Mouse (Mus musculus) heart, postnatal 0 days (tissue): ENCODE measurements around the gene Noc4l. TPM values are rescaled to one million over a fixed set of nuclear protein-coding genes. Genes with fewer than 3 reads are reported as not detected.

Experiments used
- ATAC-seq: fragments of 200-750 bp; cut with Nextera tagmentation; 2 replicates; pipeline ENCODE4 v1.8.0; 2017; ENCODE audit warnings: low read depth, moderate number of reproducible peaks, moderate library complexity; ENCODE audit not compliant: insufficient read depth
- DNase-seq: peaks from one replicate; pipeline ENCODE4 v3.0.0-alpha.2; 2016; ENCODE audit warnings: low spot score
- H3K27ac ChIP-seq: fragments of 300-500 bp; sonication (generic); 2 replicates; pipeline ENCODE4 v1.5.1; 2014; ENCODE audit warnings: low read depth, mild to moderate bottlenecking
- H3K27me3 ChIP-seq: fragments of 300-500 bp; sonication (generic); 2 replicates; pipeline ENCODE4 v1.6.1; 2014; ENCODE audit warnings: low read length, mixed read lengths; ENCODE audit not compliant: control insufficient read depth, insufficient read depth
- H3K36me3 ChIP-seq: fragments of 300-500 bp; sonication (generic); replicated peaks from 2 replicates; pipeline ENCODE4 v1.6.1; 2014; ENCODE audit warnings: low read length, mixed read lengths; ENCODE audit not compliant: control insufficient read depth, insufficient read depth
- H3K4me1 ChIP-seq: fragments of 300-500 bp; sonication (generic); 2 replicates; pipeline ENCODE4 v1.6.1; 2014; ENCODE audit warnings: antibody characterized with exemption; ENCODE audit not compliant: control insufficient read depth, insufficient read depth
- H3K4me2 ChIP-seq: fragments of 300-500 bp; sonication (generic); 2 replicates; pipeline ENCODE4 v1.6.1; 2014; ENCODE audit warnings: low read depth, mild to moderate bottlenecking, low read length, moderate library complexity
- H3K4me3 ChIP-seq: fragments of 300-500 bp; sonication (generic); 2 replicates; pipeline ENCODE4 v1.5.1; 2014; ENCODE audit warnings: low read depth, low read length
- H3K9ac ChIP-seq: fragments of 300-500 bp; sonication (generic); replicated peaks from 2 replicates; pipeline ENCODE4 v1.6.1; 2014; ENCODE audit warnings: low read depth, low read length, mixed read lengths
- H3K9me3 ChIP-seq: fragments of 300-500 bp; sonication (generic); replicated peaks from 2 replicates; pipeline ENCODE4 v1.6.1; 2016; ENCODE audit warnings: low read length; ENCODE audit not compliant: control insufficient read depth
- CTCF ChIP-seq: IDR thresholded peaks from 2 replicates; pipeline ENCODE4 v1.5.1; 2016; ENCODE audit warnings: antibody characterized with exemption, control low read depth, low read depth
- EP300 ChIP-seq: IDR thresholded peaks from 2 replicates; pipeline ENCODE4 v1.6.1; 2016; ENCODE audit warnings: antibody characterized with exemption, low read depth
- WGBS: fragments of 180-500 bp; shearing (Covaris S2); extraction: QIAGEN DNeasy Blood & Tissue Kit; methylation state at CpG from one replicate; pipeline ENCODE4 v1.1.7; 2014; 5-methylcytosine and 5-hydroxymethylcytosine counted together
- microRNA-seq: library from miRNA; unstranded; fragments of <30 nt; microRNA quantifications from one replicate; pipeline ENCODE4, GENCODE M21; 2016
- polyA plus RNA-seq: library from polyadenylated mRNA; unstranded; fragments of >200 nt; fragmentation: Nextera tagmentation; extraction: Ambion mirVana; gene quantifications from 2 replicates; pipeline ENCODE4 v1.2.1, GENCODE M21; 2015
- total RNA-seq: library from RNA; depleted of rRNA; stranded (reverse); fragments of >200 nt; gene quantifications from 2 replicates; pipeline ENCODE4 v1.2.3, GENCODE M21; 2014; ENCODE audit warnings: low replicate concordance; rRNA removed

The Noc4l gene
- total and polyA plus RNA-seq, 2 experiments from 2014 or later: 7.6 to 19.0 TPM

DNA sequence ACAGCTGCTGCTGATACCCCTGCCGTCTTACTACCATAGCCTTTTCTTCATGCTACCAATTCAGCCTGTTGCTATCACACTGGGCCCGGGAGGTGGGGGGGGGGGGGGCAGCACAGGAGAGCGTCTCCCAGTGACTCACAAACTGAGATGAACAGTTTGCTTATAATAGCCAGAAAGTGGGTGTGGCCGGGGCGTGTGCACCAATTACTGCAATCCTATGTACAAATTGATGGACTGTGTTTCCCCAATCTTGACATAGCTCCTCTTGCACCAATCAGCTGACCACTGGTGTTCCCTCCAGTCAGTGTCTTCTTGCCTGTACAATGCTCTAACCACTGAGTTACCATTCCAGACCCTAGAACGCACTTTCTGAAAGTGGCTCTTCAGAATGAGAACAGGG, 44.9 kb downstream of the Noc4l start:
- no peak overlapping the region for H3K27ac ChIP-seq
- H3K4me3 ChIP-seq: no peak overlapping the region
- no peaks in the 10 kb centered on the region for H3K27me3 ChIP-seq
- no peak for TF ChIP-seq CTCF
- no peak for TF ChIP-seq EP300
- no peak overlapping the region for H3K4me2 ChIP-seq
- H3K9me3 ChIP-seq: no peaks in the 10 kb centered on the region
- ATAC-seq: no peak
- DNase-seq: no peak
- no peaks in the 10 kb centered on the region for H3K4me1 ChIP-seq
- H3K9ac ChIP-seq: no peak overlapping the region
- H3K36me3 ChIP-seq: no peaks in the 10 kb centered on the region
- WGBS: 66% methylated on average over 6 of the region's 6 CpGs

DNA sequence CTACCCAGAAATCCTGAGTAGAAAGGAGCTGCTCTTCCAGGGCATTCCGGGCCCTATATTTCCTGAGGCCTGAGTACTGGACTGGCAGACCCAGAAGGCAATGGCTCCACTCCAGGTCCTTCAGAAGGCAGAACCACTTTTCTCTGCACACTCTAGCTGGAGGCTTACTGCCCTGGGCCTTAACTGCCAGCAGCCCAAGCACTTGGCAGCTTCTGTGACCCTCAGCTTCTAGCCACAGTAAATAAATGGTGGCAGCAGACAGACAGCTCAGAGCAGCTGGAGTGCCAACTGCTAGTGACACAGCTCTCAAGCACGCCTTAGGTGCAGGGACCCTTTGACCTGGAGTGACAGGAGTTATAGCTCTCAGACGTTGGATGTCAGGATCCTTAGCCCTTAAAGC, 45.5 kb downstream of the Noc4l start:
- DNase-seq (no peak), ATAC-seq (no peak)
- no peaks in the 10 kb centered on the region for H3K36me3 ChIP-seq
- WGBS: 57% methylated on average over 3 of the region's 3 CpGs
- no peaks in the 10 kb centered on the region for H3K27me3 ChIP-seq
- no peak overlapping the region for H3K27ac ChIP-seq
- no peak overlapping the region for H3K4me3 ChIP-seq
- TF ChIP-seq CTCF (no peak), EP300 (no peak)
- H3K9ac ChIP-seq: no peak overlapping the region
- no peaks in the 10 kb centered on the region for H3K9me3 ChIP-seq
- H3K4me1 ChIP-seq: no peaks in the 10 kb centered on the region
- H3K4me2 ChIP-seq: no peak overlapping the region

DNA sequence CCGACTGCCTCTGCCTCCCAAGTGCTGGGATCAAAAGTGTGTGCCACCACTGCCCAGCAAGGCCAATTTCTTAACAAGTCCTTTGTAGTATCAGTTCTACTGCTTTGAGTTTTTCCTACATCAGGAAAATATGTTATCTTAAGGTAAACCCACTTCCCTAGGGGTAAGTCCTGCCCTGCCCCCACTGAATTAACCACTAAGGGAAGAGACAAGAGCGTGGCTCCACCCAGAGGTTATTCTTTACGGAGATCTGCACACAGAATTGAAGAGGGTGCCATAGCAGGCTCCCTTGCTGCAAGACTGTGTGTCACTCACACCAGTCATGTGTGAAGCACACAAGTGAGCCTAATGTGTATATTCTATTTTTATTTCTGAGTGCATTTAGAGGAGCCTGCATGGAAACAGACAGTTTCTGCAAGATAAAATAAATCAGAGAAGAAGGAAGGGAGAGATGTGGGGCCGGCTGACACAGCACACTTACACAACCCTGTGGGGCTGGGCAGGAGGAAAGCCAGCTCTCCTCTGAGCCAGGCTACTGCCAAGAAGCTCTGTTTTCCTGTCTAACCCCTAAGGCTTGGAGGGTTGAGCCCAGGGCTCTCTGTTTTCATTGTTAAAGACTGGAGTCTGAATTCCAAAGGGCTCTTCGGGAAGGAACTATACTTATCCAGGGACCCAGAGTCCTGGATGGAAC, 47.5 kb downstream of the Noc4l start:
- Histone ChIP-seq H3K27ac (no peak overlapping the region), H3K9ac (no peak overlapping the region), H3K27me3 (0 out of 2 replicates have a peak, but pooled peaks cover 3% of the 10 kb centered on the region), H3K4me3 (no peak overlapping the region), H3K36me3 (no peaks in the 10 kb centered on the region), H3K4me2 (no peak overlapping the region), H3K9me3 (no peaks in the 10 kb centered on the region), H3K4me1 (no peaks in the 10 kb centered on the region)
- no peak for ATAC-seq
- no peak for DNase-seq
- TF ChIP-seq CTCF (no peak), EP300 (no peak)
- WGBS: 41% methylated on average over 5 of the region's 5 CpGs

- no peak for TF ChIP-seq CTCF
- no peak for TF ChIP-seq EP300
- Histone ChIP-seq H3K36me3 (no peaks in the 10 kb centered on the region), H3K27me3 (0 out of 2 replicates have a peak, but pooled peaks cover 6% of the 10 kb centered on the region), H3K9me3 (no peaks in the 10 kb centered on the region), H3K27ac (no peak overlapping the region), H3K4me1 (no peaks in the 10 kb centered on the region), H3K4me2 (no peak overlapping the region), H3K9ac (no peak overlapping the region), H3K4me3 (no peak overlapping the region)
- no peak for ATAC-seq
- 81% methylated on average over 2 of the region's 2 CpGs for WGBS
- no peak for DNase-seq
These were observed 48.9 kb downstream of the Noc4l start for GRCm38 (mm10) chr5:110604311-110604710.

DNA sequence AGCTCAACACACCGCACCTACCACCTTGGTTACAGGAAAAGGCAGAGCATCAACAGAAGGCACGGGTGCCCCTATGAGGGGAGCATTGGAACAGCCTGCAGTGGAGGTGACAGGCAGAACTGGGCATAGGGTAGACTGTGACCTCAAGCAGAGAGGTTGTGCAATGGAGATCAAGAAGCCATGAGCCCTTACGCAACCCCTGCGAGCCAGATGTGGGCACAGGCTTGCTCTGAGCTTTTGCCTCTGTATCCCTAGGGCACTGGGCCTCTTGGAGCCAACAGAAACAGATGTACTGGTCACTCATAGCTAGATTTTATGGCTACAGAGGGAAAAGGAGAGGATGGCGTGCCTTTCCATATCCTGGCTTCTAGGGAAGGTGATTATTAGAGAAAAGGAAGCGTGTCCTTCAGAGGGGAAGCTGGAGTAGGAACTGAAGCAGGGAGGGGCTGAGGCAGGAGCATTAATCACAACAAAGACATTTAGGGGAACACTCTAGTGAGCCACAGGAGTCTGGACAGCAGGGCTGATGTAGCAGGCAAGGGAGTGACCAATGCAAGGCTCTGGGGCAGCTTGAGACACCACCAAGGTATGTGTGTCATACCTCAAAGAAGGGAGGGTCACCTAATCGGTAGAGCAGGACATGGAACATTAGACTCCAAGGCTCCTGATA, 50.1 kb downstream of the Noc4l start:
- no peaks in the 10 kb centered on the region for H3K9me3 ChIP-seq
- H3K9ac ChIP-seq: no peak overlapping the region
- no peaks in the 10 kb centered on the region for H3K36me3 ChIP-seq
- no peak for ATAC-seq
- WGBS: 71% methylated on average over 7 of the region's 7 CpGs
- no peak for DNase-seq
- 0 out of 2 replicates have a peak, but pooled peaks cover 6% of the 10 kb centered on the region for H3K27me3 ChIP-seq
- no peak overlapping the region for H3K4me2 ChIP-seq
- TF ChIP-seq CTCF (no peak), EP300 (no peak)
- no peaks in the 10 kb centered on the region for H3K4me1 ChIP-seq
- no peak overlapping the region for H3K4me3 ChIP-seq
- no peak overlapping the region for H3K27ac ChIP-seq

Small RNA genes within 50 kb of the gene (microRNA-seq; reads per million reads assigned to microRNA genes)
- gene Mir7026: 1.1 reads per million

Other genes starting within 250 kb of the Noc4l start
- 19.2 and 37.0 TPM in 2 replicates for gene Fbrsl1, start 204.9 kb downstream of the Noc4l start, total RNA-seq
- 6.8 and 7.6 TPM in 2 replicates for gene Fbrsl1, start 204.9 kb downstream of the Noc4l start, polyA plus RNA-seq
- gene Galnt9, start 109.1 kb downstream of the Noc4l start, total RNA-seq: not detected in 2 replicates
- gene Galnt9, start 109.1 kb downstream of the Noc4l start, polyA plus RNA-seq: not detected in 2 replicates
- 2.6 and 12.1 TPM in 2 replicates for gene Ddx51, start within 50 bp of the Noc4l start, total RNA-seq
- 4.4 and 5.9 TPM in 2 replicates for gene Ddx51, start within 50 bp of the Noc4l start, polyA plus RNA-seq
- 21.9 and 43.1 TPM in 2 replicates for gene Ep400, start 117.3 kb upstream of the Noc4l start, total RNA-seq
- 10.2 and 12.7 TPM in 2 replicates for gene Ep400, start 117.3 kb upstream of the Noc4l start, polyA plus RNA-seq
- 21.2 and 23.7 TPM in 2 replicates for gene Pus1, start 127.2 kb upstream of the Noc4l start, total RNA-seq
- 20.5 and 23.4 TPM in 2 replicates for gene Pus1, start 127.2 kb upstream of the Noc4l start, polyA plus RNA-seq
- gene Ulk1, start 156.7 kb upstream of the Noc4l start, total RNA-seq: 31.8 and 36.3 TPM in 2 replicates
- 9.8 TPM in 2 replicates for gene Ulk1, start 156.7 kb upstream of the Noc4l start, polyA plus RNA-seq
- gene Hscb, start 186.4 kb upstream of the Noc4l start, total RNA-seq: 23.0 and 42.1 TPM in 2 replicates
- gene Hscb, start 186.4 kb upstream of the Noc4l start, polyA plus RNA-seq: 23.6 and 26.5 TPM in 2 replicates
- 2.5 and 4.8 TPM in 2 replicates for gene Chek2, start 186.6 kb upstream of the Noc4l start, total RNA-seq
- 6.1 and 6.4 TPM in 2 replicates for gene Chek2, start 186.6 kb upstream of the Noc4l start, polyA plus RNA-seq
- 12.3 and 14.2 TPM in 2 replicates for gene Ttc28, start 226.4 kb upstream of the Noc4l start, total RNA-seq
- 3.7 and 4.6 TPM in 2 replicates for gene Ttc28, start 226.4 kb upstream of the Noc4l start, polyA plus RNA-seq